Mouse (Mus musculus): ENCODE data around the gene Prpf3.

DNA sequence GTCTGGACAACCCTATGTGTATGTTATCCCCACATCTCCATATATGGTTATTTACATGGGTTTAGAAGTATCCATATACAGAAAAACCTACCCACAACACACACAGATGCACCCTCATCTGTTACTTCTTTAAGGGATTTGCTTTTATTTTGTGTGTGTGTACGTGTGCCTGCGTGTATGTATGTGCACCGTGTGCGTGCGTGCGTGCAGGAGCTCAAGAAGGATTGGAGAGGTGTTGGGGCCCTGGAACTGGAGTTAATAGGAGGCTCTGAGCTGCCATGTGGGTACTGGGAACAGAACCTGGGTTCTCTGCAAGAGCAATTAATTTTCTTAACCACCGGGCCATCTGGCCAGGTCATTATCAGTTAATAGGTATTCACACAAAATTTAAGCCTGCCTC is 16.4 kb upstream of the Prpf3 start:
- TF ChIP-seq NANOG (IDR thresholded peaks at IDR 0.05; ENCODE audit: borderline replicate concordance, low read length) (no peak), CTCF (conservative IDR thresholded peaks at IDR 0.05; ENCODE audit: low read length) (no peak), POU5F1 (IDR thresholded peaks at IDR 0.05; ENCODE audit: borderline replicate concordance, low read length) (no peak)

Data from E14TG2a.4 (cell line).